Mouse (Mus musculus): Measurements from ENCODE around the gene Carm1. TPM values are rescaled to one million over a fixed set of nuclear protein-coding genes. Genes with fewer than 3 reads are reported as not detected.

The Carm1 gene
- polyA plus RNA-seq, 1 experiment from 2014 or later: 76.5 TPM

DNA sequence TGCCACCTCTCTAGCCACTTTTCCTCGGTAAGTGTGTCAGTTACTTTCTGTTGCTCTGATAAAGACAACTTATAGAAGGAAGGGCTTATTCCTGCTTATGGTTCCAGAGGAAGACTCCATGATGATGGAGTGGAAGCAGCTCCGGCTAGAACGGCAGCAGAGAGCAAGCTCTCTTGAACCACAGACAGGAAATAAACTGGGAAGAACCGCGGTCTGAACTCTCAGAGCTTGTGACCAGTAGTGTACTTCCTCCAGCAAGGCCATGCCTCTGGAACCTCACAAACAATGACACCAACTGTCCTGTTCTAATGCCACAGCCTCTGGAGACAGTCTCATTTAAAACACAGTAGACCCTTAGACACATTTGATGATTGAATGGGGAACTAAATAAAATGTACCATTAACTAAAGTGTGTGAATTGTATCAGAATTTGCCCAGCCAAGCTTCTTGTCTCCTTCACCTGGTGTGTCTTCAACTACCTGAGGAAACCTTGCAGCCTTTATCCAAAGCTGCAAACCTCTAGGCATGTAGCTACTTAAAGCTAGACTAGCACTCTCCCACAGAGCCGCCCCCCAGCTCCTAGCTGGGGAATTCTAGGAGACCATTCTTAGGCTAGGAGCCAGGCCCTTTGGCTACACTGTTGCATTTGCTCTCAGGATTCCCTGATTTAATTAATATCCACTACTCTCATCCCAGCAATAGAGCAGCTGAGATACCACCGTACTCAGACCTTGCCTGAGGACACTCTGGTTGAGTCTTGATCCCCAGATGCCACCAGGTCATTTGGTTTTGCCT is 21.4 kb upstream of the Carm1 start:
- no peak overlapping the region for H3K4me3 ChIP-seq (ENCODE audit: low read depth, low read length)
- DNase-seq (no peak), ATAC-seq (ENCODE audit: insufficient read depth) (no peak)
- H3K9ac ChIP-seq: no peak overlapping the region
- WGBS: 78% methylated on average over 7 of the region's 7 CpGs
- no peaks in the 10 kb centered on the region for H3K9me3 ChIP-seq (ENCODE audit: low read depth, low read length)
- no peak overlapping the region for H3K4me2 ChIP-seq
- no peaks in the 10 kb centered on the region for H3K4me1 ChIP-seq (ENCODE audit: insufficient read depth)
- no peak overlapping the region for H3K27ac ChIP-seq (ENCODE audit: low read depth)
- H3K27me3 ChIP-seq (ENCODE audit: insufficient read depth, low read length): no peaks in the 10 kb centered on the region
- H3K36me3 ChIP-seq (ENCODE audit: insufficient read depth): no peaks in the 10 kb centered on the region
- no peak for TF ChIP-seq CTCF (IDR thresholded peaks at IDR 0.05; ENCODE audit: low read depth)

DNA sequence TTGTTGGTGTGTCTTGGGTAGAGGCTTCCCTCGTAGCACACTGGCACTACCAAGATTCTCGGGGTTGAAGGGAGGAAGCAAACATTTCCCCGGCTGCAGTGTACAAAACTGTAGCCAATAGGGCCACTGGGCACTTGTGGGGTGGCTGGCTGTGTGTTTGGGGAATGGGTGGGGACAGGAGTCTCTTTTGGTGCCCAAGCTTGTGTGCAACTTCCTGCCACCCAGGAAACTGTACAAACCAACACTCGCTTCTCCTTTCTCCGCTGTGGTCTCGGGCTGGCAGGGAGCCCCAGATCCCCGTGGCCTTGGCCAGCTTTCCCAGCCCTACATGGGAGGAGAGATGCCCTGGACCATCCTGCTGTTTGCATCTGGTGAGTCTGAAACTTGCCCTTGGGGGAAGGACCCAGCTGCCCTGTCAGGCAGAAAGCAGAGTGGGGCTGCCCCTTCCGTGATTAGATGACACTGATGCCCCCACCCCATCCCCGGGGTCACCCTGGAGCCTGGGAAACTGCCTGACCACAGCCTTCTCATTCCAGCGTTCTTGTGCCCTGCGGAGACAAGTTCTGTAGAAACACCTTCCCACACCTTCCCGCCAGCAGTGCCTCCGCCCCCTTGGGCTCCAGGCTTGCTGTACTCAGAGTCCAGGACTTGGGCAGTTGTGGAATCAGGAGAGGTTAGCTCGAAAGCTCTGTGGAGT is 20.6 kb upstream of the Carm1 start, which contains the start of gene AB124611:
TSS of gene AB124611 (plus strand) at position 240 of the 697 bp plus-strand sequence.
- no peak within 1 kb of the TSS for H3K27ac ChIP-seq (ENCODE audit: low read depth)
- ATAC-seq (ENCODE audit: insufficient read depth) (no peak), DNase-seq (no peak)
- no peaks in the 10 kb centered on the region for H3K9me3 ChIP-seq (ENCODE audit: low read depth, low read length)
- no peaks in the 10 kb centered on the region for H3K4me1 ChIP-seq (ENCODE audit: insufficient read depth)
- 58% methylated on average over 14 of the region's 14 CpGs for WGBS
- no peak within 1 kb of the TSS for H3K9ac ChIP-seq
- no peak for TF ChIP-seq CTCF (IDR thresholded peaks at IDR 0.05; ENCODE audit: low read depth)
- H3K4me2 ChIP-seq: no peak within 1 kb of the TSS
- H3K27me3 ChIP-seq (ENCODE audit: insufficient read depth, low read length): no peaks in the 10 kb centered on the region
- H3K36me3 ChIP-seq (ENCODE audit: insufficient read depth): no peaks in the 10 kb centered on the region
- no peak within 1 kb of the TSS for H3K4me3 ChIP-seq (ENCODE audit: low read depth, low read length)

DNA sequence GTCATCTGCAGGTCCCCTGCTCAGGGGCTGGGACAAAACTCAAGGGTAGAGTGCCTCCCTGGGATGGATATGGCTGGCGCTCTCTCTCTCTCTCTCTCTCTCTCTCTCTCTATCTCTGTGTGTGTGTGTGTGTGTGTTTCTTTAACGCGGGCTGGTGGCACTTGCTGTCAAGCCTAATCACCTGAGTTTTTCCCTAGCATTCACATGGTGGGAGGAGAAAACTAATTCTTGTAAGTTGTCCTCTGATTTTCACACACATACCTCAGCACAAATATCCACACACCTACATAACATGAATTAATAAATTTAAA is 20.1 kb upstream of the Carm1 start:
- Histone ChIP-seq H3K27ac (ENCODE audit: low read depth) (no peak overlapping the region), H3K4me3 (ENCODE audit: low read depth, low read length) (no peak overlapping the region), H3K4me1 (ENCODE audit: insufficient read depth) (no peaks in the 10 kb centered on the region), H3K9ac (no peak overlapping the region), H3K4me2 (no peak overlapping the region), H3K9me3 (ENCODE audit: low read depth, low read length) (no peaks in the 10 kb centered on the region), H3K27me3 (ENCODE audit: insufficient read depth, low read length) (no peaks in the 10 kb centered on the region), H3K36me3 (ENCODE audit: insufficient read depth) (no peaks in the 10 kb centered on the region)
- WGBS: 77% methylated on average over 3 of the region's 3 CpGs
- no peak for DNase-seq
- ATAC-seq (ENCODE audit: insufficient read depth): no peak
- TF ChIP-seq CTCF (IDR thresholded peaks at IDR 0.05; ENCODE audit: low read depth): no peak

DNA sequence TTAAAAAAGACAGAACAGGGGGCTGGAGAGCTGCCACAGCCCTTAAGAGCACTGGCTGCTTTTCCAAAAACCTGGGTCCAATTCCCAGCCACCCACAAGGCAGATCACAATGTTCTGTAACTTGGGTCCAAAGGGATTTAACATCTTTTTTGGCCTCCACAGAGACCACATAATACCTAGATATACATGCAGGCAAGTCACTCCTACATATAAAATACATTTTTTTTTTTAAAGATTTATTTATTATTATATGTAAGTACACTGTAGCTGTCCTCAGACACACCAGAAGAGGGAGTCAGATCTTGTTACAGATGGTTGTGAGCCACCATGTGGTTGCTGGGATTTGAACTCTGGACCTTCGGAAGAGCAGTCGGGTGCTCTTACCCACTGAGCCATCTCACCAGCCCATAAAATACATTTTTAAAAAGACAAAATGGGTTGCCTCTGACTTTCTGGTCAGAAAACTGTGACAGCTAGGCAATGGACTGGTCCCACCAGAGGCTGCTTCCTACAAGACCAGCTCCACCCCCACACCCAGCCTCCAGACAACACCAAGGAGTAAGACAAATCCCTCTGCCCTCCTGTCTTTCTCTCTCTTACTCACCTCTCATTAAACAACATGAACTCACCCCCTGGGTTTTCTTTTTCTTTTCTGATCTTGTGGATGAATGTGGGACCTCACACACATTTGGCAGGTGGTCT is 19.4 kb upstream of the Carm1 start:
- Histone ChIP-seq H3K27me3 (ENCODE audit: insufficient read depth, low read length) (no peaks in the 10 kb centered on the region), H3K4me3 (ENCODE audit: low read depth, low read length) (no peak overlapping the region), H3K27ac (ENCODE audit: low read depth) (no peak overlapping the region), H3K9me3 (ENCODE audit: low read depth, low read length) (no peaks in the 10 kb centered on the region), H3K4me2 (no peak overlapping the region), H3K9ac (no peak overlapping the region), H3K4me1 (ENCODE audit: insufficient read depth) (no peaks in the 10 kb centered on the region), H3K36me3 (ENCODE audit: insufficient read depth) (no peaks in the 10 kb centered on the region)
- TF ChIP-seq CTCF (IDR thresholded peaks at IDR 0.05; ENCODE audit: low read depth): no peak
- WGBS: 87% methylated on average over 2 of the region's 2 CpGs
- ATAC-seq (ENCODE audit: insufficient read depth) (no peak), DNase-seq (no peak)

DNA sequence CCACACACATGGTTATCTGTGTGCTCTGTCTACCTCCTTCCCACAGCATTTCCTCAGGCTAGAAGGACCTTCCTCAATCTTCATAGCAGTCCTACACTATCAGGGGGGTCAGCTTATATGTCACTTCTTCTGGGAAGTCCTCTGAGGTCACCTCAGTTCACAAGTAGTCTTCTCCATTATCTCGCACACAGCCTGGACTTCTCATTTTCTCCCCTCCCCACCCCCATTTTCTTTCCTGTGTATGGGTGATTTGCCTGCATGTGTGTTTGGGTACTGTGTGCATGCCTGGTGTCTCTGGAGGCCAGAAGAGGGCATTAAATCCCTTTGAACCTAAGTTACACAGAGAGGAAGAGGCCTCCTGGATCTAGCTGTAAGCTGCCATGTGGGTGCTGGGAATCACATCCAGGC is 18.8 kb upstream of the Carm1 start:
- no peak for TF ChIP-seq CTCF (IDR thresholded peaks at IDR 0.05; ENCODE audit: low read depth)
- Histone ChIP-seq H3K27me3 (ENCODE audit: insufficient read depth, low read length) (no peaks in the 10 kb centered on the region), H3K9ac (no peak overlapping the region), H3K4me3 (ENCODE audit: low read depth, low read length) (no peak overlapping the region), H3K4me1 (ENCODE audit: insufficient read depth) (no peaks in the 10 kb centered on the region), H3K27ac (ENCODE audit: low read depth) (no peak overlapping the region), H3K36me3 (ENCODE audit: insufficient read depth) (no peaks in the 10 kb centered on the region), H3K9me3 (ENCODE audit: low read depth, low read length) (no peaks in the 10 kb centered on the region), H3K4me2 (no peak overlapping the region)
- no peak for ATAC-seq (ENCODE audit: insufficient read depth)
- WGBS: 59% methylated on average over 1 of the region's 1 CpGs
- no peak for DNase-seq

DNA sequence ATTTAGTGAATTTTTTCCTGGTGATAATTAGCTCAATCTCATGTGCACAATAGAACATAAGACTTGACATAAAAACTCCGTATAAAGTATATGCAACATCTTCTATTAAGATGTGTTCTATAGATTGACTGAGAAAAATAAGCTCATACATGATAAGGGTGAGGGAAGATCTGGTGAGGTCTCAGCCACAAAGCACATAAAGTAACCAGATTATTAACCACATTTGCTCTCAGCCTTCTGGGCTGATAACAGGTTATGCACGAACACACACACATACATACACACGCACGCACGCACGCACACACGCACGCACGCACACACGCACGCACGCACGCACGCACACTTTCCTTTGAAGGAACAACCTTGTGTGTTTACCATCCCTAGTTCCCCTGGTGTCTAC is 10.2 kb upstream of the Carm1 start:
- H3K4me2 ChIP-seq: no peak overlapping the region
- ATAC-seq (ENCODE audit: insufficient read depth) (no peak), DNase-seq (no peak)
- no peak for TF ChIP-seq CTCF (IDR thresholded peaks at IDR 0.05; ENCODE audit: low read depth)
- no peaks in the 10 kb centered on the region for H3K27me3 ChIP-seq (ENCODE audit: insufficient read depth, low read length)
- H3K9ac ChIP-seq: no peak overlapping the region
- 90% methylated on average over 14 of the region's 14 CpGs for WGBS
- no peaks in the 10 kb centered on the region for H3K36me3 ChIP-seq (ENCODE audit: insufficient read depth)
- H3K4me3 ChIP-seq (ENCODE audit: low read depth, low read length): no peak overlapping the region
- H3K4me1 ChIP-seq (ENCODE audit: insufficient read depth): no peaks in the 10 kb centered on the region
- no peak overlapping the region for H3K27ac ChIP-seq (ENCODE audit: low read depth)
- H3K9me3 ChIP-seq (ENCODE audit: low read depth, low read length): no peaks in the 10 kb centered on the region

DNA sequence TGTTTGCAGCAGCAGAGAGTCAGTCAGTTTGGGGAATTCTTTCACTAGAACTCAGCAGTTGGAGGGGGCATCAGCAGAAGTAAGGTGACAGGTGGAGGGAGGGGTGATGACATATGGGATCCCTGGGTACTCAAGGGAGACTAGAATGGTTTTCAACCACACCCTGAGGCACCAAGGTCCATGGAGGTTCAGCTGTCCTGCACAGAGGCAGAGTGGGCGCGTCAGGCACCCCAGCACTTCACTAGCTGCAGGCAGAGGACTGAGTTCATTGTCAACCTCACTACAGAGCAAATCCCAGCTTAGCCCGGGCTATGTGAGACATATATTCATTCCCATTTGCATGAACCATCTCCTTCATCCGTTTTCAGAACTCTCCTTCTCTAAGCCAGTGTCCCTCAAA is 9.7 kb upstream of the Carm1 start:
- WGBS: 67% methylated on average over 4 of the region's 4 CpGs
- no peak overlapping the region for H3K4me3 ChIP-seq (ENCODE audit: low read depth, low read length)

More for the DNA sequence above, 9.7 kb upstream of the Carm1 start:
- H3K36me3 ChIP-seq (ENCODE audit: insufficient read depth): no peaks in the 10 kb centered on the region
- H3K27me3 ChIP-seq (ENCODE audit: insufficient read depth, low read length): no peaks in the 10 kb centered on the region
- no peak for DNase-seq
- H3K4me2 ChIP-seq: no peak overlapping the region
- no peak for ATAC-seq (ENCODE audit: insufficient read depth)
- H3K9ac ChIP-seq: no peak overlapping the region
- H3K9me3 ChIP-seq (ENCODE audit: low read depth, low read length): no peaks in the 10 kb centered on the region
- TF ChIP-seq CTCF (IDR thresholded peaks at IDR 0.05; ENCODE audit: low read depth): no peak
- no peaks in the 10 kb centered on the region for H3K4me1 ChIP-seq (ENCODE audit: insufficient read depth)
- H3K27ac ChIP-seq (ENCODE audit: low read depth): no peak overlapping the region

All from lung, embryonic 14.5 days (tissue).